In genomic region chr17:31074666-31075065, GRCm38 (mm10) we compare ENCODE assay signal across 9 mouse cellular contexts. TPM values are rescaled to one million over a fixed set of nuclear protein-coding genes. Genes with fewer than 3 reads are reported as not detected.
A peak's percentile ranks its signal among the peaks of the same experiment; 100 is the strongest.
DNase-seq lines count a peak whose midpoint lies in the region; ATAC-seq lines count a peak whose summit lies in the region.
"Had no signal": no experiment of that assay in that cellular context is flagged by ENCODE, and none has a peak within 500 bp of the region (broad histone marks: within the 10 kb centered on the region; RNA-seq: fewer than 3 reads in every experiment).

No protein-coding gene starts in this region.

- no peak overlapping the region for H3K27ac ChIP-seq in heart, embryonic 12.5 days (ENCODE audit: poor library complexity, severe bottlenecking)
- H3K27ac ChIP-seq in liver, embryonic 16.5 days (ENCODE audit: low read length): peak overlapping the region; percentile 10
- H3K27ac ChIP-seq: neural tube, embryonic 12.5 days had no signal

- H3K4me2 ChIP-seq in heart, embryonic 12.5 days: no peak overlapping the region
- peak overlapping the region; percentile 86; the same call in 1 of the 2 replicates for H3K4me2 ChIP-seq in liver, embryonic 16.5 days (ENCODE audit: low read depth, low read length)

- no peaks in the 10 kb centered on the region for H3K9me3 ChIP-seq in heart, embryonic 12.5 days (replicated peaks)
- H3K9me3 ChIP-seq in liver, embryonic 16.5 days (replicated peaks; ENCODE audit: control insufficient read depth, low read length): no peaks in the 10 kb centered on the region
- H3K9me3 ChIP-seq: neural tube, embryonic 12.5 days had no signal

- DNase-seq in heart, adult 18-20 months: peak; percentile 49 to 69
- peak; percentile 33 for DNase-seq in 416B (ENCODE audit: low read depth)
- DNase-seq in fibroblast of lung, adult 2 months (ENCODE audit: low read depth): peak; percentile 12
- no peak for DNase-seq in right cerebral cortex, adult 18-20 months
- no peak for DNase-seq in cerebellum, adult 9-10 months
- no peak for DNase-seq in urinary bladder, postnatal 4 days (ENCODE audit: low spot score in 2 of 2)

- H3K9ac ChIP-seq in heart, embryonic 12.5 days: no peak overlapping the region
- no peak overlapping the region for H3K9ac ChIP-seq in liver, embryonic 16.5 days (ENCODE audit: low read depth, low read length)
- H3K9ac ChIP-seq: neural tube, embryonic 12.5 days had no signal

- ATAC-seq in heart, embryonic 12.5 days (ENCODE audit: insufficient number of reproducible peaks, low FRiP score): no peak
- no peak for ATAC-seq in liver, embryonic 16.5 days (ENCODE audit: low read depth)

- WGBS in heart, embryonic 12.5 days: 51% methylated on average over 3 of the region's 3 CpGs
- 40% methylated on average over 3 of the region's 3 CpGs for WGBS in liver, embryonic 16.5 days (ENCODE audit: insufficient replicate concordance)

- H3K4me3 ChIP-seq in heart, embryonic 12.5 days: no peak overlapping the region
- no peak overlapping the region for H3K4me3 ChIP-seq in liver, embryonic 16.5 days (ENCODE audit: low read depth, low read length)
- H3K4me3 ChIP-seq: neural tube, embryonic 12.5 days had no signal

- H3K4me1 ChIP-seq in heart, embryonic 12.5 days (replicated peaks): peaks cover 70% of the 10 kb centered on the region
- H3K4me1 ChIP-seq in liver, embryonic 16.5 days (ENCODE audit: control insufficient read depth, low read depth, low read length): peaks cover 61% of the 10 kb centered on the region

- no peaks in the 10 kb centered on the region for H3K36me3 ChIP-seq in heart, embryonic 12.5 days
- H3K36me3 ChIP-seq in liver, embryonic 16.5 days (ENCODE audit: control insufficient read depth, insufficient read depth): no peaks in the 10 kb centered on the region
- H3K36me3 ChIP-seq: neural tube, embryonic 12.5 days had no signal

- no peaks in the 10 kb centered on the region for H3K27me3 ChIP-seq in heart, embryonic 12.5 days (replicated peaks)
- H3K27me3 ChIP-seq in liver, embryonic 16.5 days (ENCODE audit: control insufficient read depth, insufficient read depth, low read depth, low read length): no peaks in the 10 kb centered on the region
- H3K27me3 ChIP-seq: neural tube, embryonic 12.5 days had no signal

RNA-seq across cellular contexts. Expression of gene Abcg1, which starts 17.2 kb away (rescaled TPM):
- total RNA-seq in heart, adult 18-20 months (2021): 1 to 10 TPM; 7.9 to 8.9 TPM
- 5.5 and 6.6 TPM in 2 replicates for polyA plus RNA-seq in heart, embryonic 12.5 days (2016; fragmentation: Nextera tagmentation; extraction: Ambion mirVana)
- 10.4 and 10.8 TPM in 2 replicates for polyA plus RNA-seq in liver, embryonic 16.5 days (2015; fragmentation: Nextera tagmentation; extraction: Ambion mirVana)

RNA-seq across cellular contexts. Expression of gene Tff3, which starts 54.8 kb away (rescaled TPM):
- not detected for total RNA-seq in heart, adult 18-20 months (2021)
- polyA plus RNA-seq in heart, embryonic 12.5 days (2016; fragmentation: Nextera tagmentation; extraction: Ambion mirVana): not detected in 2 replicates
- polyA plus RNA-seq in liver, embryonic 16.5 days (2015; fragmentation: Nextera tagmentation; extraction: Ambion mirVana): 144 and 179 TPM in 2 replicates

Comparison
In these comparisons a context has a peak if more than half of its experiments do, and no peak if none do; other contexts are left out.
1. DNase-seq: peak in heart, adult 18-20 months (2 of 2), 416B (single experiment) and fibroblast of lung, adult 2 months (single experiment); none in right cerebral cortex, adult 18-20 months (single experiment), cerebellum, adult 9-10 months (single experiment) and urinary bladder, postnatal 4 days (0 of 2).
2. RNA of gene Tff3, which starts 54.8 kb away (polyA plus RNA-seq): 144 to 179 TPM in liver, embryonic 16.5 days; not detected in heart, embryonic 12.5 days; every median in the first group is over 100 times any median in the second.